ENCODE assay signal across 16 mouse cellular contexts in genomic region chr9:107696106-107696479, GRCm38 (mm10). TPM values are rescaled to one million over a fixed set of nuclear protein-coding genes. Genes with fewer than 3 reads are reported as not detected.
DNase-seq lines count a peak whose midpoint lies in the region; ATAC-seq and TF ChIP-seq lines count a peak whose summit lies in the region.
"Had no signal": no experiment of that assay in that cellular context is flagged by ENCODE, and none has a peak within 500 bp of the region (broad histone marks: within the 10 kb centered on the region; RNA-seq: fewer than 3 reads in every experiment).

No protein-coding gene starts in this region.

- no peak for ATAC-seq in hindbrain, embryonic 12.5 days (ENCODE audit: low FRiP score)
- no peak for ATAC-seq in lung, embryonic 16.5 days (ENCODE audit: low read depth)
- no peak for ATAC-seq in embryonic facial prominence, embryonic 12.5 days (ENCODE audit: insufficient number of reproducible peaks, insufficient read depth, low FRiP score, low TSS enrichment)
- ATAC-seq in limb, embryonic 14.5 days (ENCODE audit: low FRiP score, low read depth), result no peak
- ATAC-seq: forebrain, postnatal 0 days; inflammation-experienced regulatory T-cells, adult 6 months had no signal

- no peak overlapping the region for H3K9ac ChIP-seq in hindbrain, embryonic 12.5 days
- peak overlapping the region; percentile 15; the same call in 1 of the 2 replicates for H3K9ac ChIP-seq in lung, embryonic 16.5 days (ENCODE audit: low read length)
- H3K9ac ChIP-seq in embryonic facial prominence, embryonic 12.5 days, result no peak overlapping the region
- no peak overlapping the region for H3K9ac ChIP-seq in limb, embryonic 14.5 days (ENCODE audit: low read depth, low read length, severe bottlenecking)
- H3K9ac ChIP-seq: forebrain, postnatal 0 days; liver, embryonic 13.5 days had no signal

- no peak overlapping the region for H3K4me2 ChIP-seq in hindbrain, embryonic 12.5 days (replicated peaks)
- H3K4me2 ChIP-seq in lung, embryonic 16.5 days (ENCODE audit: low read depth, low read length), result no peak overlapping the region
- H3K4me2 ChIP-seq in embryonic facial prominence, embryonic 12.5 days (replicated peaks), result no peak overlapping the region
- no peak overlapping the region for H3K4me2 ChIP-seq in limb, embryonic 14.5 days (replicated peaks; ENCODE audit: low read depth, low read length, severe bottlenecking)
- H3K4me2 ChIP-seq: liver, embryonic 13.5 days; midbrain, embryonic 12.5 days had no signal

- WGBS in hindbrain, embryonic 10.5 days, result 33% methylated on average over 6 of the region's 6 CpGs
- 34% methylated on average over 6 of the region's 6 CpGs for WGBS in hindbrain, embryonic 12.5 days
- 42% methylated on average over 6 of the region's 6 CpGs for WGBS in lung, embryonic 16.5 days
- 38% methylated on average over 6 of the region's 6 CpGs for WGBS in embryonic facial prominence, embryonic 12.5 days
- WGBS in limb, embryonic 14.5 days, result 46% methylated on average over 6 of the region's 6 CpGs

- no peaks in the 10 kb centered on the region for H3K9me3 ChIP-seq in hindbrain, embryonic 10.5 days
- no peaks in the 10 kb centered on the region for H3K9me3 ChIP-seq in hindbrain, embryonic 12.5 days (replicated peaks)
- H3K9me3 ChIP-seq in lung, embryonic 16.5 days (ENCODE audit: control insufficient read depth, low read length), result no peaks in the 10 kb centered on the region
- no peaks in the 10 kb centered on the region for H3K9me3 ChIP-seq in embryonic facial prominence, embryonic 12.5 days
- H3K9me3 ChIP-seq in limb, embryonic 14.5 days (ENCODE audit: control insufficient read depth, low read length), result no peaks in the 10 kb centered on the region
- H3K9me3 ChIP-seq: liver, embryonic 13.5 days; midbrain, embryonic 12.5 days had no signal

- peaks cover 90% of the 10 kb centered on the region for H3K4me1 ChIP-seq in hindbrain, embryonic 10.5 days (replicated peaks)
- peaks cover 77% of the 10 kb centered on the region for H3K4me1 ChIP-seq in hindbrain, embryonic 12.5 days
- H3K4me1 ChIP-seq in lung, embryonic 16.5 days (replicated peaks; ENCODE audit: control insufficient read depth, insufficient read depth, low read length), result peaks cover 68% of the 10 kb centered on the region
- H3K4me1 ChIP-seq in embryonic facial prominence, embryonic 12.5 days, result peaks cover 68% of the 10 kb centered on the region
- peaks cover 45% of the 10 kb centered on the region for H3K4me1 ChIP-seq in limb, embryonic 14.5 days (ENCODE audit: control insufficient read depth, insufficient read depth, low read length)

- peak overlapping the region; percentile 84 for H3K27ac ChIP-seq in hindbrain, embryonic 10.5 days
- no peak overlapping the region for H3K27ac ChIP-seq in hindbrain, embryonic 12.5 days
- H3K27ac ChIP-seq in lung, embryonic 16.5 days (ENCODE audit: low read length), result peak overlapping the region; percentile 83
- 0 out of 2 replicates have a peak overlapping the region, but pooled peaks have one; percentile 41 for H3K27ac ChIP-seq in embryonic facial prominence, embryonic 12.5 days
- H3K27ac ChIP-seq in limb, embryonic 14.5 days (replicated peaks; ENCODE audit: low read depth, low read length), result peak overlapping the region; percentile 13; the same call in 1 of the 2 replicates
- H3K27ac ChIP-seq: liver, embryonic 13.5 days had no signal

- no peak for TF ChIP-seq POLR2A in limb, embryonic 14.5 days (IDR thresholded peaks at IDR 0.05; ENCODE audit: borderline replicate concordance, extremely low read depth, insufficient read depth, insufficient read length)

- H3K4me3 ChIP-seq in hindbrain, embryonic 10.5 days, result peak overlapping the region; percentile 19; the same call in 1 of the 2 replicates
- no peak overlapping the region for H3K4me3 ChIP-seq in hindbrain, embryonic 12.5 days
- H3K4me3 ChIP-seq in lung, embryonic 16.5 days (ENCODE audit: low read length), result no peak overlapping the region
- no peak overlapping the region for H3K4me3 ChIP-seq in embryonic facial prominence, embryonic 12.5 days
- H3K4me3 ChIP-seq in limb, embryonic 14.5 days (replicated peaks; ENCODE audit: low read length), result no peak overlapping the region
- H3K4me3 ChIP-seq: liver, embryonic 13.5 days; midbrain, embryonic 12.5 days had no signal

- peaks cover 60% of the 10 kb centered on the region for H3K27me3 ChIP-seq in hindbrain, embryonic 10.5 days (ENCODE audit: insufficient read depth, poor library complexity, severe bottlenecking)
- H3K27me3 ChIP-seq in hindbrain, embryonic 12.5 days, result peaks cover 7% of the 10 kb centered on the region
- no peaks in the 10 kb centered on the region for H3K27me3 ChIP-seq in lung, embryonic 16.5 days (ENCODE audit: control insufficient read depth, insufficient read depth, low read depth, low read length)
- H3K27me3 ChIP-seq in embryonic facial prominence, embryonic 12.5 days, result no peaks in the 10 kb centered on the region
- H3K27me3 ChIP-seq in limb, embryonic 14.5 days (ENCODE audit: control insufficient read depth, insufficient read depth, low read length), result no peaks in the 10 kb centered on the region
- H3K27me3 ChIP-seq: midbrain, embryonic 12.5 days had no signal

- no peak for DNase-seq in hindbrain, embryonic 10.5 days (ENCODE audit: low spot score)
- no peak for DNase-seq in lung, postnatal 14 days
- DNase-seq in limb, embryonic 14.5 days (ENCODE audit: low spot score), result no peak
- no peak for DNase-seq in T-cell, adult 2 months (ENCODE audit: low spot score)
- DNase-seq in left cerebral cortex, postnatal 25 days (ENCODE audit: low spot score in 2 of 2), result no peak
- DNase-seq: cerebellum, adult 18-20 months; forebrain, postnatal 0 days; liver, embryonic 13.5 days had no signal

- intact Hi-C loops in left cerebral cortex, postnatal 25 days (cut with DNase I), result no loop called here

- peaks cover 56% of the 10 kb centered on the region for H3K36me3 ChIP-seq in hindbrain, embryonic 10.5 days
- H3K36me3 ChIP-seq in hindbrain, embryonic 12.5 days, result peaks cover 18% of the 10 kb centered on the region
- peaks cover 2% of the 10 kb centered on the region for H3K36me3 ChIP-seq in lung, embryonic 16.5 days (ENCODE audit: control insufficient read depth, insufficient read depth, low read length)
- peaks cover 48% of the 10 kb centered on the region for H3K36me3 ChIP-seq in embryonic facial prominence, embryonic 12.5 days
- H3K36me3 ChIP-seq in limb, embryonic 14.5 days (ENCODE audit: control insufficient read depth, insufficient read depth, low read length), result peaks cover 63% of the 10 kb centered on the region
- H3K36me3 ChIP-seq: liver, embryonic 13.5 days had no signal

RNA-seq across cellular contexts. Expression of gene Sema3f, which starts 14.2 kb away (rescaled TPM):
- polyA plus RNA-seq in hindbrain, embryonic 10.5 days (2016; fragmentation: Nextera tagmentation; extraction: Ambion mirVana), result 14.5 and 16.4 TPM in 2 replicates
- 26.8 and 28.3 TPM in 2 replicates for polyA plus RNA-seq in hindbrain, embryonic 12.5 days (2016; fragmentation: Nextera tagmentation; extraction: Ambion mirVana)
- polyA plus RNA-seq in lung, embryonic 16.5 days (2015; fragmentation: Nextera tagmentation; extraction: Ambion mirVana), result 10.4 and 11.8 TPM in 2 replicates
- 52.4 and 53.1 TPM in 2 replicates for polyA plus RNA-seq in embryonic facial prominence, embryonic 12.5 days (2016; fragmentation: Nextera tagmentation; extraction: Ambion mirVana)
- polyA plus RNA-seq in limb, embryonic 14.5 days (2012; rRNA removed), result 228 and 332 TPM in 2 replicates
- 48.8 and 55.6 TPM in 2 replicates for polyA plus RNA-seq in limb, embryonic 14.5 days (2014; fragmentation: Nextera tagmentation; extraction: Ambion mirVana)
- 10 to 100 TPM; 16.6 to 17.8 TPM for total RNA-seq in left cerebral cortex, postnatal 25 days (2021)
- polyA plus RNA-seq: inflammation-experienced regulatory T-cells, adult 6 months had no signal

RNA-seq across cellular contexts. Expression of gene Gnat1, which starts 16.6 kb away (rescaled TPM):
- 2.6 and 3.1 TPM in 2 replicates for polyA plus RNA-seq in hindbrain, embryonic 10.5 days (2016; fragmentation: Nextera tagmentation; extraction: Ambion mirVana)
- 1.4 and 2.6 TPM in 2 replicates for polyA plus RNA-seq in hindbrain, embryonic 12.5 days (2016; fragmentation: Nextera tagmentation; extraction: Ambion mirVana)
- 0.65 and 1.2 TPM in 2 replicates for polyA plus RNA-seq in lung, embryonic 16.5 days (2015; fragmentation: Nextera tagmentation; extraction: Ambion mirVana)
- 1.4 and 3.0 TPM in 2 replicates for polyA plus RNA-seq in embryonic facial prominence, embryonic 12.5 days (2016; fragmentation: Nextera tagmentation; extraction: Ambion mirVana)
- 0.28 and 0.44 TPM in 2 replicates for polyA plus RNA-seq in limb, embryonic 14.5 days (2012; rRNA removed)
- 0.55 and 0.57 TPM in 2 replicates for polyA plus RNA-seq in limb, embryonic 14.5 days (2014; fragmentation: Nextera tagmentation; extraction: Ambion mirVana)
- under 1 TPM; 0.18 to 0.21 TPM for total RNA-seq in left cerebral cortex, postnatal 25 days (2021)
- total RNA-seq: adrenal gland, postnatal 36 days; layer of hippocampus, postnatal 25 days; neutrophil, adult 5-6 weeks had no signal

RNA-seq across cellular contexts. Expression of gene Slc38a3, which starts 26.8 kb away (rescaled TPM):
- polyA plus RNA-seq in hindbrain, embryonic 10.5 days (2016; fragmentation: Nextera tagmentation; extraction: Ambion mirVana), result 6.4 and 7.2 TPM in 2 replicates
- polyA plus RNA-seq in hindbrain, embryonic 12.5 days (2016; fragmentation: Nextera tagmentation; extraction: Ambion mirVana), result 12.5 and 12.9 TPM in 2 replicates
- 4.5 and 5.4 TPM in 2 replicates for polyA plus RNA-seq in lung, embryonic 16.5 days (2015; fragmentation: Nextera tagmentation; extraction: Ambion mirVana)
- polyA plus RNA-seq in embryonic facial prominence, embryonic 12.5 days (2016; fragmentation: Nextera tagmentation; extraction: Ambion mirVana), result 8.2 and 8.3 TPM in 2 replicates
- 22.4 and 31.8 TPM in 2 replicates for polyA plus RNA-seq in limb, embryonic 14.5 days (2012; rRNA removed)
- 3.7 and 6.0 TPM in 2 replicates for polyA plus RNA-seq in limb, embryonic 14.5 days (2014; fragmentation: Nextera tagmentation; extraction: Ambion mirVana)
- 10 to 100 TPM; 69.9 to 81.4 TPM for total RNA-seq in left cerebral cortex, postnatal 25 days (2021)
- total RNA-seq: neutrophil, adult 5-6 weeks had no signal
- polyA plus RNA-seq: inflammation-experienced regulatory T-cells, adult 6 months had no signal
